Mouse (Mus musculus): ENCODE data around the gene Umodl1. TPM values are rescaled to one million over a fixed set of nuclear protein-coding genes. Genes with fewer than 3 reads are reported as not detected.

Gene Umodl1
- polyA plus RNA-seq, 1 experiment from 2014 or later: 1.0 TPM

GRCm38 (mm10) chr17:31038381-31038780 is 83.9 kb downstream of the Umodl1 start:
- H3K4me1 ChIP-seq: 0 out of 2 replicates have a peak, but pooled peaks cover 10% of the 10 kb centered on the region
- no peak overlapping the region for H3K4me3 ChIP-seq (replicated peaks)
- no peaks in the 10 kb centered on the region for H3K27me3 ChIP-seq
- 69% methylated on average over 4 of the region's 4 CpGs for WGBS
- no peak overlapping the region for H3K4me2 ChIP-seq (replicated peaks)
- no peak overlapping the region for H3K9ac ChIP-seq
- H3K9me3 ChIP-seq (replicated peaks): no peaks in the 10 kb centered on the region
- no peaks in the 10 kb centered on the region for H3K36me3 ChIP-seq
- H3K27ac ChIP-seq (replicated peaks): no peak overlapping the region
- ATAC-seq (ENCODE audit: insufficient number of reproducible peaks, low FRiP score, low TSS enrichment, low read depth): no peak

- H3K36me3 ChIP-seq: no peaks in the 10 kb centered on the region
- no peak overlapping the region for H3K4me2 ChIP-seq (replicated peaks)
- H3K9ac ChIP-seq: no peak overlapping the region
- no peak overlapping the region for H3K27ac ChIP-seq (replicated peaks)
- WGBS: 55% methylated on average over 7 of the region's 7 CpGs
- H3K4me3 ChIP-seq (replicated peaks): no peak overlapping the region
- H3K4me1 ChIP-seq: 0 out of 2 replicates have a peak, but pooled peaks cover 7% of the 10 kb centered on the region
- no peaks in the 10 kb centered on the region for H3K27me3 ChIP-seq
- no peak for ATAC-seq (ENCODE audit: insufficient number of reproducible peaks, low FRiP score, low TSS enrichment, low read depth)
- no peaks in the 10 kb centered on the region for H3K9me3 ChIP-seq (replicated peaks)
These were observed 85.2 kb downstream of the Umodl1 start for GRCm38 (mm10) chr17:31039626-31040025.

GRCm38 (mm10) chr17:31040421-31040820 is 86.0 kb downstream of the Umodl1 start:
- ATAC-seq (ENCODE audit: insufficient number of reproducible peaks, low FRiP score, low TSS enrichment, low read depth): no peak
- WGBS: 65% methylated on average over 7 of the region's 7 CpGs
- Histone ChIP-seq H3K36me3 (no peaks in the 10 kb centered on the region), H3K27me3 (no peaks in the 10 kb centered on the region), H3K4me3 (replicated peaks) (no peak overlapping the region), H3K4me2 (replicated peaks) (no peak overlapping the region), H3K9ac (no peak overlapping the region), H3K4me1 (0 out of 2 replicates have a peak, but pooled peaks cover 7% of the 10 kb centered on the region), H3K9me3 (replicated peaks) (no peaks in the 10 kb centered on the region), H3K27ac (replicated peaks) (no peak overlapping the region)

GRCm38 (mm10) chr17:31042751-31043150 is 88.3 kb downstream of the Umodl1 start:
- Histone ChIP-seq H3K4me1 (0 out of 2 replicates have a peak, but pooled peaks cover under 1% of the 10 kb centered on the region), H3K9ac (no peak overlapping the region), H3K4me3 (replicated peaks) (no peak overlapping the region), H3K27me3 (no peaks in the 10 kb centered on the region), H3K36me3 (no peaks in the 10 kb centered on the region), H3K27ac (replicated peaks) (no peak overlapping the region), H3K4me2 (replicated peaks) (no peak overlapping the region), H3K9me3 (replicated peaks) (no peaks in the 10 kb centered on the region)
- WGBS: 65% methylated on average over 2 of the region's 2 CpGs
- no peak for ATAC-seq (ENCODE audit: insufficient number of reproducible peaks, low FRiP score, low TSS enrichment, low read depth)

GRCm38 (mm10) chr17:31057151-31057890 is 102.9 kb downstream of the Umodl1 start, which contains the start of gene Abcg1:
Abcg1 (plus strand) TSS chr17:31057675.
- peak within 1 kb of the TSS; percentile 30 for H3K27ac ChIP-seq (replicated peaks)
- peak within 1 kb of the TSS; percentile 49 for H3K4me3 ChIP-seq (replicated peaks)
- ATAC-seq (ENCODE audit: insufficient number of reproducible peaks, low FRiP score, low TSS enrichment, low read depth): peak; percentile 75
- peak within 1 kb of the TSS; percentile 12 for H3K9ac ChIP-seq
- peaks cover 28% of the 10 kb centered on the region for H3K4me1 ChIP-seq
- WGBS: under 1% methylated on average over 49 of the region's 49 CpGs
- peak within 1 kb of the TSS; percentile 87 for H3K4me2 ChIP-seq (replicated peaks)
- H3K36me3 ChIP-seq: no peaks in the 10 kb centered on the region
- H3K9me3 ChIP-seq (replicated peaks): no peaks in the 10 kb centered on the region
- H3K27me3 ChIP-seq: peaks cover 13% of the 10 kb centered on the region

GRCm38 (mm10) chr17:31057891-31058744 is 103.7 kb downstream of the Umodl1 start:
- Histone ChIP-seq H3K4me3 (replicated peaks) (peak overlapping the region; percentile 49), H3K9me3 (replicated peaks) (no peaks in the 10 kb centered on the region), H3K27ac (replicated peaks) (peak overlapping the region; percentile 30), H3K4me2 (replicated peaks) (peak overlapping the region; percentile 87), H3K4me1 (peaks cover 28% of the 10 kb centered on the region), H3K36me3 (no peaks in the 10 kb centered on the region), H3K27me3 (peaks cover 13% of the 10 kb centered on the region), H3K9ac (peak overlapping the region; percentile 12)
- WGBS: 2% methylated on average over 31 of the region's 31 CpGs
- 0 out of 2 replicates have a peak, but pooled peaks have one; percentile 32 for ATAC-seq (ENCODE audit: insufficient number of reproducible peaks, low FRiP score, low TSS enrichment, low read depth)

- peak overlapping the region; percentile 30; the same call in 1 of the 2 replicates for H3K27ac ChIP-seq (replicated peaks)
- ATAC-seq (ENCODE audit: insufficient number of reproducible peaks, low FRiP score, low TSS enrichment, low read depth): no peak
- peak overlapping the region; percentile 49 for H3K4me3 ChIP-seq (replicated peaks)
- under 1% methylated on average over 13 of the region's 13 CpGs for WGBS
- H3K27me3 ChIP-seq: peaks cover 13% of the 10 kb centered on the region
- H3K9ac ChIP-seq: peak overlapping the region; percentile 12; the same call in 1 of the 2 replicates
- peak overlapping the region; percentile 87 for H3K4me2 ChIP-seq (replicated peaks)
- no peaks in the 10 kb centered on the region for H3K36me3 ChIP-seq
- peaks cover 28% of the 10 kb centered on the region for H3K4me1 ChIP-seq
- H3K9me3 ChIP-seq (replicated peaks): no peaks in the 10 kb centered on the region
These were observed 104.3 kb downstream of the Umodl1 start for GRCm38 (mm10) chr17:31058745-31059085.

GRCm38 (mm10) chr17:31060196-31060587 is 105.8 kb downstream of the Umodl1 start:
- H3K9ac ChIP-seq: no peak overlapping the region

More at GRCm38 (mm10) chr17:31060196-31060587, 105.8 kb downstream of the Umodl1 start:
- no peak overlapping the region for H3K4me3 ChIP-seq (replicated peaks)
- ATAC-seq (ENCODE audit: insufficient number of reproducible peaks, low FRiP score, low TSS enrichment, low read depth): no peak
- H3K4me1 ChIP-seq: peaks cover 28% of the 10 kb centered on the region
- 49% methylated on average over 4 of the region's 4 CpGs for WGBS
- peak overlapping the region; percentile 9; the same call in 1 of the 2 replicates for H3K4me2 ChIP-seq (replicated peaks)
- H3K9me3 ChIP-seq (replicated peaks): no peaks in the 10 kb centered on the region
- H3K27me3 ChIP-seq: peaks cover 13% of the 10 kb centered on the region
- no peak overlapping the region for H3K27ac ChIP-seq (replicated peaks)
- no peaks in the 10 kb centered on the region for H3K36me3 ChIP-seq

Small RNA genes lying within 50 kb of the gene (microRNA-seq; reads per million reads assigned to microRNA genes)
- gene Gm24026 (ENCODE audit: borderline number of aligned reads): not detected

Other genes with a start within 250 kb of the Umodl1 start
- gene Glp1r, start 52.8 kb upstream of the Umodl1 start, polyA plus RNA-seq (2015; fragmentation: Nextera tagmentation; extraction: Ambion mirVana): 0.07 and 0.09 TPM in 2 replicates
- 14.4 and 15.8 TPM in 2 replicates for gene Abcg1, start 103.0 kb downstream of the Umodl1 start, polyA plus RNA-seq (2015; fragmentation: Nextera tagmentation; extraction: Ambion mirVana)
- gene Tff3, start 175.0 kb downstream of the Umodl1 start, polyA plus RNA-seq (2015; fragmentation: Nextera tagmentation; extraction: Ambion mirVana): not detected in 2 replicates
- gene Tff2, start 189.6 kb downstream of the Umodl1 start, polyA plus RNA-seq (2015; fragmentation: Nextera tagmentation; extraction: Ambion mirVana): 0.32 and 0.61 TPM in 2 replicates
- not detected in 2 replicates for gene Tff1, start 210.6 kb downstream of the Umodl1 start, polyA plus RNA-seq (2015; fragmentation: Nextera tagmentation; extraction: Ambion mirVana)
- 0.05 TPM in 1 of 2 replicates, not detected in the other for gene Tmprss3, start 244.3 kb downstream of the Umodl1 start, polyA plus RNA-seq (2015; fragmentation: Nextera tagmentation; extraction: Ambion mirVana)